ENCODE assay signal across 22 mouse cellular contexts in genomic region chr17:30732736-30733135, GRCm38 (mm10).
DNase-seq lines count a peak whose midpoint lies in the region; ATAC-seq and TF ChIP-seq lines count a peak whose summit lies in the region.
"Had no signal": no experiment of that assay in that cellular context is flagged by ENCODE, and none has a peak within 500 bp of the region (broad histone marks: within the 10 kb centered on the region; RNA-seq: fewer than 3 reads in every experiment).

No protein-coding gene starts in this region.

- TF ChIP-seq EP300 in lung, postnatal 0 days (IDR thresholded peaks at IDR 0.05), result peak; percentile 73

- H3K4me1 ChIP-seq in lung, embryonic 15.5 days, result no peaks in the 10 kb centered on the region
- H3K4me1 ChIP-seq in lung, postnatal 0 days (ENCODE audit: insufficient read depth, low read depth, low read length), result no peaks in the 10 kb centered on the region
- H3K4me1 ChIP-seq: embryonic facial prominence, embryonic 12.5 days; forebrain, embryonic 13.5 days; forebrain, embryonic 15.5 days had no signal

- 52% methylated on average over 3 of the region's 3 CpGs for WGBS in lung, embryonic 15.5 days
- 55% methylated on average over 3 of the region's 3 CpGs for WGBS in lung, postnatal 0 days
- 19% methylated on average over 3 of the region's 3 CpGs for WGBS in large intestine, adult 2 months

- no peaks in the 10 kb centered on the region for H3K9me3 ChIP-seq in lung, embryonic 15.5 days
- H3K9me3 ChIP-seq in lung, postnatal 0 days (ENCODE audit: low read length), result 0 out of 2 replicates have a peak, but pooled peaks cover 3% of the 10 kb centered on the region
- H3K9me3 ChIP-seq: embryonic facial prominence, embryonic 12.5 days; forebrain, embryonic 15.5 days had no signal

- H3K27ac ChIP-seq in lung, embryonic 15.5 days, result 0 out of 2 replicates have a peak overlapping the region, but pooled peaks have one; percentile 8
- H3K27ac ChIP-seq in lung, postnatal 0 days (ENCODE audit: low read length), result no peak overlapping the region
- H3K27ac ChIP-seq: embryonic facial prominence, embryonic 10.5 days; embryonic facial prominence, embryonic 12.5 days; forebrain, embryonic 13.5 days; forebrain, embryonic 15.5 days had no signal

- no peak for DNase-seq in lung, adult 18-20 months
- DNase-seq in lung, postnatal 0 days (ENCODE audit: low spot score), result peak; percentile 36
- no peak for DNase-seq in lung, postnatal 14 days
- peak; percentile 26 for DNase-seq in MEL-GATA-1-ER (ENCODE audit: extremely low read depth, low read depth)
- DNase-seq in large intestine, adult 2 months (ENCODE audit: low read depth, low spot score), result peak; percentile 64
- no peak for DNase-seq in adipocyte (ENCODE audit: low spot score)
- no peak for DNase-seq in layer of hippocampus, postnatal 14 days (ENCODE audit: low spot score in 2 of 2)
- DNase-seq: adrenal gland, adult 2 months; adrenal gland, postnatal 10 days; adrenal gland, postnatal 25 days; cerebellum, adult 11 months; cerebellum, adult 18-20 months; cerebellum, adult 8-10 months; cerebellum, adult 9-11 months; cerebellum, postnatal 25 days; forebrain, postnatal 0 days had no signal

- no peaks in the 10 kb centered on the region for H3K36me3 ChIP-seq in lung, embryonic 15.5 days
- H3K36me3 ChIP-seq in lung, postnatal 0 days (ENCODE audit: insufficient read depth, low read length), result no peaks in the 10 kb centered on the region
- H3K36me3 ChIP-seq: embryonic facial prominence, embryonic 10.5 days; embryonic facial prominence, embryonic 12.5 days; forebrain, embryonic 15.5 days had no signal

- no peak overlapping the region for H3K9ac ChIP-seq in lung, embryonic 15.5 days
- no peak overlapping the region for H3K9ac ChIP-seq in lung, postnatal 0 days (replicated peaks; ENCODE audit: low read depth)
- H3K9ac ChIP-seq: embryonic facial prominence, embryonic 12.5 days; forebrain, embryonic 13.5 days; forebrain, embryonic 15.5 days; forebrain, postnatal 0 days had no signal

- TF ChIP-seq CTCF in lung, postnatal 0 days (IDR thresholded peaks at IDR 0.05), result no peak

- ATAC-seq in lung, embryonic 15.5 days (ENCODE audit: borderline replicate concordance, extremely low read depth, low FRiP score, low TSS enrichment), result no peak
- ATAC-seq in lung, postnatal 0 days, result peak; percentile 52
- ATAC-seq: activated CD4-positive, CD25-positive, alpha-beta regulatory T cell, adult 4 months; forebrain, embryonic 13.5 days; forebrain, embryonic 15.5 days; forebrain, postnatal 0 days had no signal

- H3K4me2 ChIP-seq in lung, embryonic 15.5 days, result no peak overlapping the region
- no peak overlapping the region for H3K4me2 ChIP-seq in lung, postnatal 0 days (replicated peaks; ENCODE audit: low read depth, low read length)
- H3K4me2 ChIP-seq: embryonic facial prominence, embryonic 12.5 days; forebrain, embryonic 13.5 days; forebrain, embryonic 15.5 days had no signal

- no peak overlapping the region for H3K4me3 ChIP-seq in lung, embryonic 15.5 days
- H3K4me3 ChIP-seq in lung, postnatal 0 days (ENCODE audit: low read depth, low read length), result no peak overlapping the region
- H3K4me3 ChIP-seq: embryonic facial prominence, embryonic 10.5 days; embryonic facial prominence, embryonic 12.5 days; forebrain, embryonic 13.5 days; forebrain, embryonic 15.5 days had no signal

- no peaks in the 10 kb centered on the region for H3K27me3 ChIP-seq in lung, embryonic 15.5 days
- H3K27me3 ChIP-seq in lung, postnatal 0 days (replicated peaks; ENCODE audit: insufficient read depth, low read length), result no peaks in the 10 kb centered on the region
- H3K27me3 ChIP-seq: embryonic facial prominence, embryonic 12.5 days; forebrain, embryonic 13.5 days; forebrain, embryonic 15.5 days had no signal

Comparison
In these comparisons a context has a peak if more than half of its experiments do, and no peak if none do; other contexts are left out.
1. DNase-seq: peak in lung, postnatal 0 days (single experiment), MEL-GATA-1-ER (single experiment) and large intestine, adult 2 months (single experiment); none in lung, adult 18-20 months (0 of 2), lung, postnatal 14 days (single experiment), adipocyte (single experiment) and layer of hippocampus, postnatal 14 days (0 of 2).